Mouse (Mus musculus) liver, postnatal 0 days (tissue): ENCODE measurements around the gene Rhox10. TPM values are rescaled to one million over a fixed set of nuclear protein-coding genes. Genes with fewer than 3 reads are reported as not detected.

Experiments used
- ATAC-seq: fragments of 200-750 bp; cut with Nextera tagmentation; 2 replicates; pipeline ENCODE4 v1.8.0; 2017; ENCODE audit warnings: mild to moderate bottlenecking, moderate library complexity
- DNase-seq: peaks from one replicate; pipeline ENCODE4 v3.0.0-alpha.2; 2016
- H3K27ac ChIP-seq: fragments of 300-500 bp; sonication (generic); 2 replicates; pipeline ENCODE4 v1.5.1; 2014; ENCODE audit warnings: antibody characterized with exemption, moderate library complexity, mild to moderate bottlenecking, low read depth
- H3K27me3 ChIP-seq: fragments of 300-500 bp; sonication (generic); 2 replicates; pipeline ENCODE4 v1.6.1; 2014; ENCODE audit warnings: low read length, control low read depth, mixed read lengths; ENCODE audit not compliant: insufficient read depth
- H3K36me3 ChIP-seq: fragments of 300-500 bp; sonication (generic); replicated peaks from 2 replicates; pipeline ENCODE4 v1.6.1; 2014; ENCODE audit warnings: mild to moderate bottlenecking, control low read depth, low read length, moderate library complexity, mixed read lengths; ENCODE audit not compliant: insufficient read depth
- H3K4me1 ChIP-seq: fragments of 300-500 bp; sonication (generic); 2 replicates; pipeline ENCODE4 v1.6.1; 2014; ENCODE audit warnings: antibody characterized with exemption, mild to moderate bottlenecking, control low read depth; ENCODE audit not compliant: insufficient read depth
- H3K4me2 ChIP-seq: fragments of 300-500 bp; sonication (generic); 2 replicates; pipeline ENCODE4 v1.6.1; 2014; ENCODE audit warnings: low read depth, mild to moderate bottlenecking, low read length, moderate library complexity, mixed read lengths
- H3K4me3 ChIP-seq: fragments of 300-500 bp; sonication (generic); 2 replicates; pipeline ENCODE4 v1.5.1; 2014; ENCODE audit warnings: low read depth, low read length
- H3K9ac ChIP-seq: fragments of 300-500 bp; sonication (generic); replicated peaks from 2 replicates; pipeline ENCODE4 v1.6.1; 2014; ENCODE audit warnings: mild to moderate bottlenecking, moderate library complexity
- H3K9me3 ChIP-seq: fragments of 300-500 bp; sonication (generic); 2 replicates; pipeline ENCODE4 v1.6.1; 2016; ENCODE audit warnings: mild to moderate bottlenecking, control low read depth, low read length, mixed read lengths
- CTCF ChIP-seq: sonication (generic); IDR thresholded peaks from 2 replicates; pipeline ENCODE4 v1.5.1; 2016; ENCODE audit warnings: antibody characterized with exemption, low read depth
- EP300 ChIP-seq: IDR thresholded peaks from 2 replicates; pipeline ENCODE4 v1.6.1; 2016; ENCODE audit warnings: antibody characterized with exemption, low read depth, mild to moderate bottlenecking
- WGBS: fragments of 180-500 bp; shearing (Covaris S2); extraction: QIAGEN DNeasy Blood & Tissue Kit; methylation state at CpG from one replicate; pipeline ENCODE4 v1.1.7; 2014; ENCODE audit not compliant: insufficient replicate concordance; 5-methylcytosine and 5-hydroxymethylcytosine counted together
- polyA plus RNA-seq: library from polyadenylated mRNA; unstranded; fragments of >200 nt; fragmentation: Nextera tagmentation; extraction: Ambion mirVana; gene quantifications from 2 replicates; pipeline ENCODE4 v1.2.1, GENCODE M21; 2015

Rhox10 gene
- polyA plus RNA-seq, 1 experiment from 2014 or later: not detected

- H3K4me2 ChIP-seq: no peak within 1 kb of the TSS
- H3K9ac ChIP-seq: no peak within 1 kb of the TSS
- H3K4me1 ChIP-seq: no peaks in the 10 kb centered on the region
- no peak within 1 kb of the TSS for H3K27ac ChIP-seq
- no peak for TF ChIP-seq EP300
- TF ChIP-seq CTCF: no peak
- 76% methylated on average over 9 of the region's 9 CpGs for WGBS
- 0 out of 2 replicates have a peak, but pooled peaks cover 3% of the 10 kb centered on the region for H3K27me3 ChIP-seq
- no peaks in the 10 kb centered on the region for H3K9me3 ChIP-seq
- H3K4me3 ChIP-seq: no peak within 1 kb of the TSS
- no peak for ATAC-seq
- DNase-seq: no peak
- H3K36me3 ChIP-seq: no peaks in the 10 kb centered on the region
Measured at GRCm38 (mm10) chrX:38085041-38085440, 18.8 kb downstream of the Rhox10 start, which contains the start of gene Rhox11. Rhox11 (minus strand) TSS chrX:38085141.

- 63% methylated on average over 4 of the region's 4 CpGs for WGBS
- ATAC-seq: no peak
Measured at GRCm38 (mm10) chrX:38110807-38111206, 44.5 kb downstream of the Rhox10 start, which contains the start of gene Rhox12. Rhox12 (minus strand) TSS chrX:38110907.

GRCm38 (mm10) chrX:38120982-38121381, 54.7 kb downstream of the Rhox10 start, which contains the start of gene Rhox13:
Rhox13 (plus strand) TSS chrX:38121219.
- WGBS: 92% methylated on average over 20 of the region's 20 CpGs

More at GRCm38 (mm10) chrX:38110807-38111206, 44.5 kb downstream of the Rhox10 start, which contains the start of gene Rhox12:
- Histone ChIP-seq H3K4me2 (no peak within 1 kb of the TSS), H3K4me1 (no peaks in the 10 kb centered on the region), H3K9me3 (no peaks in the 10 kb centered on the region), H3K27ac (no peak within 1 kb of the TSS), H3K9ac (no peak within 1 kb of the TSS), H3K4me3 (no peak within 1 kb of the TSS), H3K36me3 (no peaks in the 10 kb centered on the region), H3K27me3 (no peaks in the 10 kb centered on the region)
- TF ChIP-seq EP300 (no peak), CTCF (no peak)
- no peak for DNase-seq

More at GRCm38 (mm10) chrX:38120982-38121381, 54.7 kb downstream of the Rhox10 start, which contains the start of gene Rhox13:
- no peak within 1 kb of the TSS for H3K4me3 ChIP-seq
- TF ChIP-seq EP300: no peak
- no peak for TF ChIP-seq CTCF
- no peak within 1 kb of the TSS for H3K9ac ChIP-seq
- H3K27me3 ChIP-seq: no peaks in the 10 kb centered on the region
- peaks cover 6% of the 10 kb centered on the region; the same call in 1 of the 2 replicates for H3K9me3 ChIP-seq
- no peaks in the 10 kb centered on the region for H3K4me1 ChIP-seq
- DNase-seq: no peak
- H3K4me2 ChIP-seq: no peak within 1 kb of the TSS
- no peaks in the 10 kb centered on the region for H3K36me3 ChIP-seq
- no peak for ATAC-seq
- H3K27ac ChIP-seq: no peak within 1 kb of the TSS

Other genes with a start within 250 kb of the Rhox10 start
- not detected in 2 replicates for gene Rhox6, start 239.6 kb upstream of the Rhox10 start, polyA plus RNA-seq
- gene Rhox7a, start 234.8 kb upstream of the Rhox10 start, polyA plus RNA-seq: not detected in 2 replicates
- not detected in 2 replicates for gene Rhox8, start 187.5 kb upstream of the Rhox10 start, polyA plus RNA-seq
- not detected in 2 replicates for gene Rhox7b, start 169.2 kb upstream of the Rhox10 start, polyA plus RNA-seq
- not detected in 2 replicates for gene Rhox9, start 164.7 kb upstream of the Rhox10 start, polyA plus RNA-seq
- not detected in 2 replicates for gene Btg1-ps1, start 47.7 kb upstream of the Rhox10 start, polyA plus RNA-seq
- gene Btg1-ps2, start 23.4 kb upstream of the Rhox10 start, polyA plus RNA-seq: not detected in 2 replicates
- gene Rhox11, start 18.7 kb downstream of the Rhox10 start, polyA plus RNA-seq: not detected in 2 replicates
- not detected in 2 replicates for gene Rhox12, start 44.4 kb downstream of the Rhox10 start, polyA plus RNA-seq
- gene Rhox13, start 54.7 kb downstream of the Rhox10 start, polyA plus RNA-seq: not detected in 2 replicates
- gene Zbtb33, start 123.3 kb downstream of the Rhox10 start, polyA plus RNA-seq: 1.3 TPM in 2 replicates
- 2.4 and 2.7 TPM in 2 replicates for gene Tmem255a, start 186.0 kb downstream of the Rhox10 start, polyA plus RNA-seq
- gene Atp1b4, start 249.7 kb downstream of the Rhox10 start, polyA plus RNA-seq: 0.06 and 1.5 TPM in 2 replicates